Mouse (Mus musculus) testis, adult 2 months (tissue): ENCODE measurements around the gene Zap70.

Source experiments
- CTCF ChIP-seq: fragments of 200-500 bp; IDR thresholded peaks from 2 replicates; pipeline ENCODE4 v1.5.1; 2012; ENCODE audit warnings: low read depth, mild to moderate bottlenecking, inconsistent platforms, low read length, moderate library complexity; ENCODE audit not compliant: control insufficient read depth, insufficient read depth, insufficient replicate concordance
- POLR2A ChIP-seq: fragments of 200-500 bp; IDR thresholded peaks from 2 replicates; pipeline ENCODE4 v1.6.1; 2012; ENCODE audit warnings: low read depth, mild to moderate bottlenecking, inconsistent platforms, low read length, moderate library complexity; ENCODE audit not compliant: control insufficient read depth

- no peak for TF ChIP-seq CTCF
- TF ChIP-seq POLR2A = no peak
Measured at GRCm38 (mm10) chr1:36743046-36743445, 18.6 kb upstream of the Zap70 start.
